Mouse (Mus musculus) lung, postnatal 25 days (tissue): ENCODE data around the gene Doc2a.
A peak's percentile ranks its signal among the peaks of the same experiment; 100 is the strongest.

Experiments
- DNase-seq: peaks from one replicate; pipeline ENCODE4 v3.0.0; 2022; ENCODE audit warnings: low spot score

Gene Doc2a

GRCm38 (mm10) chr7:126847116-126847420 lies at the start of gene Doc2a:
TSS of gene Doc2a (plus strand) at chr7:126847416.
- no peak for DNase-seq

GRCm38 (mm10) chr7:126798127-126799049 lies 48.8 kb upstream of the Doc2a start:
- DNase-seq, result no peak

- peak; percentile 99 for DNase-seq
These were observed 48.2 kb upstream of the Doc2a start for GRCm38 (mm10) chr7:126799050-126799467.

- no peak for DNase-seq
These were observed 47.5 kb upstream of the Doc2a start for GRCm38 (mm10) chr7:126799468-126800268.

GRCm38 (mm10) chr7:126800269-126801056 lies 46.8 kb upstream of the Doc2a start:
- DNase-seq, result no peak

GRCm38 (mm10) chr7:126801057-126801422 lies 46.2 kb upstream of the Doc2a start:
- DNase-seq, result no peak

GRCm38 (mm10) chr7:126802134-126802889 lies 44.9 kb upstream of the Doc2a start:
- DNase-seq, result no peak

- no peak for DNase-seq
These were observed 44.0 kb upstream of the Doc2a start for GRCm38 (mm10) chr7:126803181-126803580.

- no peak for DNase-seq
These were observed 43.5 kb upstream of the Doc2a start for GRCm38 (mm10) chr7:126803751-126804150.

- DNase-seq, result peak; percentile 71
These were observed 40.3 kb upstream of the Doc2a start for GRCm38 (mm10) chr7:126806956-126807355.

- DNase-seq, result no peak
These were observed 39.8 kb upstream of the Doc2a start for GRCm38 (mm10) chr7:126807405-126807804.

- peak; percentile 87 for DNase-seq
These were observed 38.3 kb upstream of the Doc2a start for GRCm38 (mm10) chr7:126808703-126809455.

GRCm38 (mm10) chr7:126809723-126810369 lies 37.4 kb upstream of the Doc2a start:
- DNase-seq, result no peak

GRCm38 (mm10) chr7:126815726-126816222 lies 31.4 kb upstream of the Doc2a start:
- no peak for DNase-seq

GRCm38 (mm10) chr7:126816494-126816893 lies 30.7 kb upstream of the Doc2a start:
- DNase-seq, result peak; percentile 47

- DNase-seq, result no peak
These were observed 29.6 kb upstream of the Doc2a start for GRCm38 (mm10) chr7:126817595-126817994.

- DNase-seq, result no peak
These were observed 28.4 kb upstream of the Doc2a start for GRCm38 (mm10) chr7:126818818-126819217.

- peak; percentile 82 for DNase-seq
These were observed 25.2 kb upstream of the Doc2a start for GRCm38 (mm10) chr7:126821835-126822511.

- DNase-seq, result peak; percentile 42
These were observed 24.5 kb upstream of the Doc2a start for GRCm38 (mm10) chr7:126822741-126823140.
